Mouse (Mus musculus): Measurements from ENCODE around the gene Ccni. TPM values are rescaled to one million over a fixed set of nuclear protein-coding genes. Genes with fewer than 3 reads are reported as not detected.

Gene Ccni
- polyA plus RNA-seq, 1 experiment: 55.7 TPM

GRCm38 (mm10) chr5:93205371-93206108 lies 755 bp downstream of the Ccni start:
- under 1% methylated on average over 62 of the region's 63 CpGs for WGBS

GRCm38 (mm10) chr5:93201181-93201580 lies 5.1 kb downstream of the Ccni start:
- DNase-seq (ENCODE audit: low read depth, low spot score): no peak
- WGBS: 83% methylated on average over 1 of the region's 1 CpGs

More at GRCm38 (mm10) chr5:93205371-93206108, 755 bp downstream of the Ccni start:
- DNase-seq (ENCODE audit: low read depth, low spot score): no peak

DNA sequence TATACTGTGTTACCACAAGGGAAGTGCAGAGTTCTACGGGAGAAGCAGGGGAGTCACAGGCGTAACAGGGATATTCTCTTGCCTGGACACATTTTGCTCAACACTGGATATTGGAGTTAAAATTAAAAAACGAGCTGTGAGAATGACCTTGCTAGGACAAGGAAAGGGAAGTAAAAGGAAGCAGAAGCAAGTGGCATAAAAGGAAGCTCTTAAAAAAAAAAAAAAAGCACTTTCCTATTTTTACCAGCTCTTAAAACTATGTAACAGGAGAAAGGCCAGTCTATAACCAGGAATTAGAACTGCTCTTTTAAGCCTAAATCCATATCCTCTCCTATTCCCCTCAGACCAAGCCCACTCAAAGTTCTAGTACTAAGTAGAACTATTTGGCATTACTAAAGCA lies 8.1 kb downstream of the Ccni start:
- WGBS: 69% methylated on average over 3 of the region's 3 CpGs
- no peak for DNase-seq (ENCODE audit: low read depth, low spot score)

DNA sequence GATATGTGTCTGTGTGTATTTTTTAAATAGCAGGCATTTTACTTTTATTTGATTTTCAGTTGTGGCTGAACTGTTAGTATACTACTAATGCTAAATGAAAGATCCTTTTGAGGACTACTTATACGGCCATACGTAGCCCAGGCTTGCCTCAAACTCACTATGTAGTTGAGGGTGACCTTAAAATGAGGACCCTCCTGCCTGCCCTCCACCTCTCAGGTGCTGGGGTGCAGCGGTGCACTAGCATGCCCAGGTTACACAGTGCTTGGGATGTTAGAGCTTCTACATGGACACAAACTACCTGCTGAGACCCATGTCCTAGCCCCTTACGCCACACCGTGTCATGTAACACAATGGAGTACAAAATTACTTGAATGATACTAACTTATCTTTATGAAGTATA lies 15.9 kb downstream of the Ccni start:
- 93% methylated on average over 5 of the region's 5 CpGs for whole genome bisulfite sequencing

DNA sequence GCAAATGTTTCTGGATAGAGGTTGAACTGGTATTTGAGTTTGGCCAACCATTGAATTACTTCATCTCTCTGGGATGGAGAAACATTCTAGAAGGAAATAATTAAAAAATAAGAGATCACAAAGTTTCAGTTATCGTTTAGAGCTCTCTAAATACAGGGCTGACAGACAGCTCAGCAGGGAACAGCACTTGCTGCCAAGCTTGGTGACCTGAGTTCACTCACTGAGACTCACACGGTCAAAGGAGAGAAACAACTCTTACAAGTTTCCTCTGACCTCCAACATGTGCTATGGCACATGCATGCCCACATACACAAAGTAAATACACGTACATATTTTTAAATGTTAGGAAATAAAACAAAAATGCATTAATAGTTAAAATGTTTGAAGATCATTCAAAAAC lies 16.7 kb downstream of the Ccni start:
- DNase-seq (ENCODE audit: low read depth, low spot score): no peak
- 51% methylated on average over 3 of the region's 3 CpGs for WGBS

More for the DNA sequence above, 15.9 kb downstream of the Ccni start:
- no peak for DNase-seq (ENCODE audit: low read depth, low spot score)

- no peak for DNase-seq (ENCODE audit: low read depth, low spot score)
- WGBS: 78% methylated on average over 6 of the region's 6 CpGs
Measured at GRCm38 (mm10) chr5:93184548-93184947, 21.7 kb downstream of the Ccni start.

DNA sequence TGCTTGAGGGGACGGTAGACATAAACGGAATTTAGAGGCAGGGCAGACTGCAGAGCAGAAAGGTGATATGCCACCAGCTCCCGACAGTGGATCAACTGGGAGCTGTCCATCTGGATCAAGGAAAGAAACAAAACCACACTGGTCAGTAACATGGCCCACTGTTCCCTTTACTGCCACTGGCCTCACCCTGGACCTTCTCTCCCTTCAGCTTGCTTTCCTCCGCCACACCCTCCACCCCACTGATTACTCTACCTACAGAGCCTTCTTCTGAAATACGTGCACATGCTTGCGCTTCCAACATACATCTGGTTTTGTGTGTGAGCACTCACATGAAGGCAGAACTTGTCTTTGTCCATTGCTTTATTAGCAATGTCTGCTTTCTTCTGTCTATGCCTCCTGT lies 23.0 kb downstream of the Ccni start:
- 84% methylated on average over 6 of the region's 6 CpGs for WGBS

DNA sequence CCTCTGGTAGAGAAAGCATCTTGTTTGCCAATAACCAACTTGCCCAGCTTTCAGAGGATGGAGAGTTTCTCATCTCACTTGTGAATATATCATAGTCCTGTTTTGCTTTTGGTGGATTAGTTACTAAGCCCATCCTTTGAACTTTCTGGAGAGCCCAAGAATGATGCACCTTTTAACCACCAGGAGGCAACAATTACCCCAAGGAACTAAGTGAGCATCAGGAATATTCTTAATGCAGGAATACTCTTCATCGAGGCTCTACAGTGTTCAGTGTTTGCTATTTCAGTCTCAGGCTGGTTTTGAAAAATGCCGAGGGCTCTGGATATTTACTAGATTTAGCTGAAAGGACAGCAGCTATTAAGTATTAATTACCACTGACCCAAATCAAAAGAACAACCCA lies 26.0 kb downstream of the Ccni start:
- no peak for DNase-seq (ENCODE audit: low read depth, low spot score)
- WGBS: 34% methylated on average over 2 of the region's 2 CpGs

More for the DNA sequence above, 23.0 kb downstream of the Ccni start:
- no peak for DNase-seq (ENCODE audit: low read depth, low spot score)

DNA sequence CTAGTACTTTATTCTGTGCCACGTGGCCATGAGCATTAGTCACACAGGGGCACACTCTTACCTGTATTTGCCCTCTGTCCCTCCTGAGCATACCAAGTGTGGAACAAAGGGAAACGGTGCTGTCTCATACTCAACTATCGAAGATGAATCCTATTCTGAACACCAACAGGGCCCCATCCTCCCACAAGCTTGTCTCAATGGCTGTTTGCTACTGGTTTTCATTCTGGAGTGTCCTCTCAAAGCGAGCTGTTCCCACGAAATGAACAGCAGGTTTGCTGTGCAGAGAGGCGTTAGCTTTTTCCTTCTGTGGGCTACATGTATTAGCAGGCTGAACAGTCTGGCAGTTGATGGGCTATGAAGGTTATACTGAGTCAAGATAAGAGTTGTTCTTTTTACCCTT lies 27.7 kb downstream of the Ccni start:
- no peak for DNase-seq (ENCODE audit: low read depth, low spot score)
- 75% methylated on average over 6 of the region's 6 CpGs for WGBS

GRCm38 (mm10) chr5:93174675-93175074 lies 31.6 kb downstream of the Ccni start:
- no peak for DNase-seq (ENCODE audit: low read depth, low spot score)
- 78% methylated on average over 6 of the region's 6 CpGs for WGBS

DNA sequence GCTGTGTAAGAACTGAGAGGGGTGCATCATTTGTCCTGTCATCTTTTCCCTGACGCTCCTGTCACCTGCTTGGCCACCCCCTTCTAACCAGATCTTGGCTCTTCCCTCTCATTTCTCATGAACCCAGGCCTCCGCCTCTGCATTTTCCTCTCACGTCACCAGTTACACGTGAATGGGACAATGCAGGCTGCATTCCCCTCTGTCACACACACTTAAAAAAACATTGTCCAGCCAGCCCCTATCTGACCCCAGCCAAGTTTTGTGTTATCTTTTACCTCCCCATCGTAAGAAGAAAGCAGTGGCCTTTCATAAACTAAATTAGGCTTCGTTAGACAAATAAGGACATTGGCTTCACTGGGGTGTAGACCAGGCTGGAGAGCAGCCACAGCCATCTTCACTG lies 33.8 kb downstream of the Ccni start:
- DNase-seq (ENCODE audit: low read depth, low spot score): no peak
- 80% methylated on average over 6 of the region's 6 CpGs for WGBS

- 95% methylated on average over 15 of the region's 15 CpGs for WGBS
- no peak for DNase-seq (ENCODE audit: low read depth, low spot score)
Measured at GRCm38 (mm10) chr5:93171420-93171819, 34.9 kb downstream of the Ccni start.

- WGBS: 89% methylated on average over 6 of the region's 6 CpGs
Measured at GRCm38 (mm10) chr5:93168654-93169053, 37.6 kb downstream of the Ccni start.

DNA sequence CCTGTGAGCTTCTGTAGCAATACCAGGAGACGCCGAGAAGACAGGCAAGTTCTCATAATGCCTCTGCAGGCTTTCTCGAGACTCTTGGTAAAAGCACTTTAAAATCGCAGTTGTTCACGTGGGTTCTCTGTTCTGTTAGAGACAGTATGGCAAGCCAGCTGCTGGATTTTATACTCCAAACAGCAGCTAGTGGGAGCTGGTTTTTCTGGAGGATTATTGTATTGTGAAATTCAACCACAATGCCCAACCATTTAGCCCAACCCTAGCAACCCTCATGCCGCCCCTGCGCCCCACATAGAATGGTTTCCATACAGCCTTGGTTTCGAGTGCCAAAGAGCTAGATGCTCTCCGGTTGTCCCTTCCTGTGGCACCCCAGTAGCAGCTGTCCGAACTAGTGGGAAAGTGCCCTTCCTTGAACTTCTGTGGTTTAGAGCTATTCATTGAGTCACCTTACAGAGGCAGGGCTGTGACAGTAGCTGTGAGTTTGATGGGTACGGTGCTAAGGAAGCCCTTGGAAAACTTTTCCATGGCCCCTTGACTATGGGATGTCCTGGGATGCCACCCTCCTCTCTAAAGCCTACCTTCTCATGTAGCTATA lies 38.3 kb downstream of the Ccni start:
- 91% methylated on average over 11 of the region's 11 CpGs for WGBS
- DNase-seq (ENCODE audit: low read depth, low spot score): no peak

More at GRCm38 (mm10) chr5:93168654-93169053, 37.6 kb downstream of the Ccni start:
- no peak for DNase-seq (ENCODE audit: low read depth, low spot score)

- DNase-seq (ENCODE audit: low read depth, low spot score): peak; percentile 32
Measured at GRCm38 (mm10) chr5:93163541-93163940, 42.8 kb downstream of the Ccni start.

DNA sequence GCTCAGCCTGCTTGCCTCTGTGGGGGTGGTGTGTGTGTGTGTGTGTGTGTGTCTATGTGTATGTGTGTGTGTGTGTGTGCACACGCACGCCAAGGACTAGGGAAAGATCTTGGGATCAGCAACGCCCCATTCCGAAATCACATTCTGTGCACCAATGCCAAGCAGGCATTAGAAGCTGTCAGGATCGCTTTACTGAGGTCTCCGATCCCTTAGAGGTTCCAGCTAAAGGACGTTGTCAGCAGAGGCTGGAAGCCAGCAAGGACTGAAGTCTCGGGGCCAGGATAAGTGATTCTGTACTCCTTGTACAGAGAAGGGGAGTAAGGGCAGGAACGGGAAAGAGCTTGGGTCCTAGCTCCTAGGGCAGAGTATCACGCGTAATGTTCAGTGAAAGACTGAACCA lies 51.9 kb downstream of the Ccni start:
- WGBS: 92% methylated on average over 11 of the region's 11 CpGs
- no peak for DNase-seq (ENCODE audit: low read depth, low spot score)

More at GRCm38 (mm10) chr5:93163541-93163940, 42.8 kb downstream of the Ccni start:
- WGBS: 81% methylated on average over 3 of the region's 3 CpGs

DNA sequence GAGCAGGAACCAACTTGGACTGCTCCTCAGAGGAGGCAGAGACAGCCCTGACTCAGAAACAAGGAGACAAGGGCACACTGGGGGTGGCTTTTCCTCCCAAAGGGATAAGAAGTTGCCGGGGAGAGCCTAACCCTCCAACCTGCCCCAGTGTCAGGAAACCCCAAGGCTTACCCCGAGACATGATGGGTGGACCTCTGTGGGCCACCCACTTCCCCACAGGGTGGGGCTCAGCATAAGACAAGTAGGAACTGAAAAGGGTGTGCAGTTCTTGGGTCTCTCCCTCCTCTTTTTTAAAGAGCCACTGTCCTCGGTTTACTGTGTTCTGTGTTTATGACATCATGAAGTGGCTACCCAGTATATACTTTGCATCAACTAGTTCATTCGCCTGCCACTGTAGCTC lies 53.8 kb downstream of the Ccni start:
- no peak for DNase-seq (ENCODE audit: low read depth, low spot score)
- WGBS: 60% methylated on average over 4 of the region's 4 CpGs

GRCm38 (mm10) chr5:93151985-93152384 lies 54.3 kb downstream of the Ccni start:
- 39% methylated on average over 6 of the region's 6 CpGs for WGBS

GRCm38 (mm10) chr5:93149969-93150777 lies 56.1 kb downstream of the Ccni start:
- 62% methylated on average over 12 of the region's 12 CpGs for WGBS
- DNase-seq (ENCODE audit: low read depth, low spot score): no peak

More at GRCm38 (mm10) chr5:93151985-93152384, 54.3 kb downstream of the Ccni start:
- no peak for DNase-seq (ENCODE audit: low read depth, low spot score)

GRCm38 (mm10) chr5:93145504-93145903 lies 60.8 kb downstream of the Ccni start:
- no peak for DNase-seq (ENCODE audit: low read depth, low spot score)
- WGBS: 76% methylated on average over 6 of the region's 6 CpGs

Measured in large intestine, adult 2 months (tissue).